Mouse (Mus musculus) kidney, adult 11 months (tissue): ENCODE data around the gene Tbx5.
"Not testable (repeated sequence)": the region's sequence is repeated elsewhere in the genome, so short reads cannot be mapped to it uniquely, and the experiment has no call there.

Source experiments
- DNase-seq: peaks from one replicate; pipeline ENCODE4 v3.0.0; 2022

The Tbx5 gene

GRCm38 (mm10) chr5:119842701-119843393 is 10.4 kb downstream of the Tbx5 start:
- DNase-seq, result no peak

GRCm38 (mm10) chr5:119843394-119843777 is 10.9 kb downstream of the Tbx5 start:
- DNase-seq, result no peak

GRCm38 (mm10) chr5:119844366-119844765 is 11.9 kb downstream of the Tbx5 start:
- DNase-seq, result no peak

- DNase-seq, result no peak
Measured at GRCm38 (mm10) chr5:119844994-119845393, 12.5 kb downstream of the Tbx5 start.

- no peak for DNase-seq
Measured at GRCm38 (mm10) chr5:119857052-119857451, 24.6 kb downstream of the Tbx5 start.

- no peak for DNase-seq
Measured at GRCm38 (mm10) chr5:119861301-119861700, 28.8 kb downstream of the Tbx5 start.

GRCm38 (mm10) chr5:119862431-119862830 is 30.0 kb downstream of the Tbx5 start:
- no peak for DNase-seq

- DNase-seq, result no peak
Measured at GRCm38 (mm10) chr5:119866277-119867235, 34.1 kb downstream of the Tbx5 start.

- DNase-seq, result no peak
Measured at GRCm38 (mm10) chr5:119867986-119868385, 35.5 kb downstream of the Tbx5 start.

- DNase-seq, result no peak
Measured at GRCm38 (mm10) chr5:119875421-119875820, 43.0 kb downstream of the Tbx5 start.

- DNase-seq, result no peak
Measured at GRCm38 (mm10) chr5:119877185-119877584, 44.7 kb downstream of the Tbx5 start.

- DNase-seq, result no peak
Measured at GRCm38 (mm10) chr5:119885595-119885994, 53.1 kb downstream of the Tbx5 start.

- no peak for DNase-seq
Measured at GRCm38 (mm10) chr5:119887381-119887780, 54.9 kb downstream of the Tbx5 start.

GRCm38 (mm10) chr5:119891960-119892359 is 59.5 kb downstream of the Tbx5 start:
- DNase-seq, result no peak

- DNase-seq, result no peak
Measured at GRCm38 (mm10) chr5:119893060-119893459, 60.6 kb downstream of the Tbx5 start.

- no peak for DNase-seq
Measured at GRCm38 (mm10) chr5:119896605-119897004, 64.1 kb downstream of the Tbx5 start.

- no peak for DNase-seq
Measured at GRCm38 (mm10) chr5:119916551-119917171, 84.2 kb downstream of the Tbx5 start.

GRCm38 (mm10) chr5:119918381-119918780 is 85.9 kb downstream of the Tbx5 start:
- not testable (repeated sequence) for DNase-seq

GRCm38 (mm10) chr5:119920941-119921340 is 88.5 kb downstream of the Tbx5 start:
- no peak for DNase-seq

GRCm38 (mm10) chr5:119922229-119922628 is 89.8 kb downstream of the Tbx5 start:
- DNase-seq, result no peak
